Mouse (Mus musculus) hindbrain, postnatal 0 days (tissue): ENCODE data around the gene Pygb. TPM values are rescaled to one million over a fixed set of nuclear protein-coding genes. Genes with fewer than 3 reads are reported as not detected.

ENCODE experiments used
- ATAC-seq: fragments of 200-750 bp; cut with Nextera tagmentation; 2 replicates; pipeline ENCODE4 v1.8.0; 2017; ENCODE audit warnings: mild to moderate bottlenecking, moderate TSS enrichment, moderate library complexity
- DNase-seq: peaks from one replicate; pipeline ENCODE4 v3.0.0-alpha.2; 2015; ENCODE audit warnings: low spot score
- H3K27ac ChIP-seq: fragments of 300-500 bp; sonication (generic); 2 replicates; pipeline ENCODE4 v1.5.1; 2014; ENCODE audit warnings: mild to moderate bottlenecking
- H3K27me3 ChIP-seq: fragments of 300-500 bp; sonication (generic); 2 replicates; pipeline ENCODE4 v1.6.1; 2014; ENCODE audit warnings: low read length, mixed read lengths; ENCODE audit not compliant: insufficient read depth
- H3K36me3 ChIP-seq: fragments of 300-500 bp; sonication (generic); 2 replicates; pipeline ENCODE4 v1.6.1; 2014; ENCODE audit warnings: low read length, mixed read lengths; ENCODE audit not compliant: insufficient read depth
- H3K4me1 ChIP-seq: fragments of 300-500 bp; sonication (generic); 2 replicates; pipeline ENCODE4 v1.6.1; 2014; ENCODE audit warnings: antibody characterized with exemption, low read length, mixed read lengths; ENCODE audit not compliant: insufficient read depth
- H3K4me2 ChIP-seq: fragments of 300-500 bp; sonication (generic); 2 replicates; pipeline ENCODE4 v1.6.1; 2014; ENCODE audit warnings: low read depth, mild to moderate bottlenecking, low read length, moderate library complexity, mixed read lengths
- H3K4me3 ChIP-seq: fragments of 300-500 bp; sonication (generic); 2 replicates; pipeline ENCODE4 v1.5.1; 2014; ENCODE audit warnings: low read length
- H3K9ac ChIP-seq: fragments of 300-500 bp; sonication (generic); replicated peaks from 2 replicates; pipeline ENCODE4 v1.6.1; 2014; ENCODE audit warnings: mild to moderate bottlenecking, low read length, moderate library complexity, mixed read lengths
- H3K9me3 ChIP-seq: fragments of 300-500 bp; sonication (generic); 2 replicates; pipeline ENCODE4 v1.6.1; 2016; ENCODE audit warnings: low read length, mixed read lengths
- CTCF ChIP-seq: IDR thresholded peaks from 2 replicates; pipeline ENCODE4 v1.5.1; 2016; ENCODE audit warnings: antibody characterized with exemption, control low read depth, low read depth
- WGBS: fragments of 180-500 bp; shearing (Covaris S2); extraction: QIAGEN DNeasy Blood & Tissue Kit; methylation state at CpG from one replicate; pipeline ENCODE4 v1.1.7; 2014; 5-methylcytosine and 5-hydroxymethylcytosine counted together
- polyA plus RNA-seq: library from polyadenylated mRNA; unstranded; fragments of >200 nt; fragmentation: Nextera tagmentation; extraction: Ambion mirVana; gene quantifications from 2 replicates; pipeline ENCODE4 v1.2.1, GENCODE M21; 2015
- total RNA-seq: library from RNA; depleted of rRNA; stranded (reverse); fragments of >200 nt; gene quantifications from 2 replicates; pipeline ENCODE4 v1.2.3, GENCODE M21; 2014

The Pygb gene
- total and polyA plus RNA-seq, 2 experiments from 2014 or later: 160 to 317 TPM

- H3K27me3 ChIP-seq: peaks cover 10% of the 10 kb centered on the region; the same call in 1 of the 2 replicates
- peaks cover 8% of the 10 kb centered on the region for H3K4me1 ChIP-seq
- ATAC-seq (peak; percentile 83), DNase-seq (peak; percentile 65)
- H3K4me3 ChIP-seq: peak overlapping the region; percentile 67
- peaks cover 14% of the 10 kb centered on the region; the same call in 1 of the 2 replicates for H3K36me3 ChIP-seq
- peak overlapping the region; percentile 94 for H3K4me2 ChIP-seq
- no peak for TF ChIP-seq CTCF
- no peaks in the 10 kb centered on the region for H3K9me3 ChIP-seq
- WGBS: under 1% methylated on average over 24 of the region's 24 CpGs
- H3K9ac ChIP-seq: peak overlapping the region; percentile 73
- H3K27ac ChIP-seq: peak overlapping the region; percentile 86
These were observed 37.3 kb upstream of the Pygb start for GRCm38 (mm10) chr2:150749283-150749682.

GRCm38 (mm10) chr2:150750129-150750979 is 36.2 kb upstream of the Pygb start:
- DNase-seq (peak; percentile 14), ATAC-seq (peak; percentile 25; the same call in 1 of the 2 replicates)
- peak; percentile 62 for TF ChIP-seq CTCF
- Histone ChIP-seq H3K9me3 (no peaks in the 10 kb centered on the region), H3K4me1 (peaks cover 8% of the 10 kb centered on the region), H3K36me3 (peaks cover 14% of the 10 kb centered on the region; the same call in 1 of the 2 replicates), H3K4me2 (peak overlapping the region; percentile 94), H3K27ac (no peak overlapping the region), H3K27me3 (0 out of 2 replicates have a peak, but pooled peaks cover 10% of the 10 kb centered on the region), H3K4me3 (peak overlapping the region; percentile 67), H3K9ac (peak overlapping the region; percentile 73; the same call in 1 of the 2 replicates)
- 68% methylated on average over 13 of the region's 13 CpGs for WGBS

- Histone ChIP-seq H3K9ac (no peak overlapping the region), H3K4me2 (no peak overlapping the region), H3K4me1 (peaks cover 2% of the 10 kb centered on the region), H3K9me3 (no peaks in the 10 kb centered on the region), H3K27ac (no peak overlapping the region), H3K27me3 (no peaks in the 10 kb centered on the region), H3K4me3 (no peak overlapping the region), H3K36me3 (peaks cover 46% of the 10 kb centered on the region)
- ATAC-seq: no peak
- no peak for DNase-seq
- WGBS: 91% methylated on average over 3 of the region's 3 CpGs
- TF ChIP-seq CTCF: no peak
These were observed 31.5 kb upstream of the Pygb start for GRCm38 (mm10) chr2:150755016-150755415.

GRCm38 (mm10) chr2:150761476-150761875 is 25.1 kb upstream of the Pygb start:
- Histone ChIP-seq H3K27me3 (no peaks in the 10 kb centered on the region), H3K9me3 (no peaks in the 10 kb centered on the region), H3K4me3 (no peak overlapping the region), H3K36me3 (peaks cover 42% of the 10 kb centered on the region), H3K4me2 (no peak overlapping the region), H3K9ac (no peak overlapping the region), H3K27ac (no peak overlapping the region), H3K4me1 (0 out of 2 replicates have a peak, but pooled peaks cover 4% of the 10 kb centered on the region)
- no peak for DNase-seq
- 81% methylated on average over 7 of the region's 7 CpGs for WGBS
- peak; percentile 30; the same call in 1 of the 2 replicates for TF ChIP-seq CTCF
- no peak for ATAC-seq

- no peak overlapping the region for H3K4me2 ChIP-seq
- peak; percentile 79 for DNase-seq
- 35% methylated on average over 2 of the region's 2 CpGs for WGBS
- H3K27me3 ChIP-seq: no peaks in the 10 kb centered on the region
- peak; percentile 90 for ATAC-seq
- H3K9ac ChIP-seq: no peak overlapping the region
- no peak overlapping the region for H3K4me3 ChIP-seq
- H3K9me3 ChIP-seq: no peaks in the 10 kb centered on the region
- H3K36me3 ChIP-seq: peaks cover 27% of the 10 kb centered on the region
- TF ChIP-seq CTCF: no peak
- 0 out of 2 replicates have a peak, but pooled peaks cover 6% of the 10 kb centered on the region for H3K4me1 ChIP-seq
- H3K27ac ChIP-seq: peak overlapping the region; percentile 74
These were observed 20.9 kb upstream of the Pygb start for GRCm38 (mm10) chr2:150765619-150766018.

GRCm38 (mm10) chr2:150766083-150766862 is 20.3 kb upstream of the Pygb start:
- 0 out of 2 replicates have a peak, but pooled peaks cover 9% of the 10 kb centered on the region for H3K4me1 ChIP-seq
- 81% methylated on average over 4 of the region's 4 CpGs for WGBS
- no peak overlapping the region for H3K4me3 ChIP-seq
- no peaks in the 10 kb centered on the region for H3K27me3 ChIP-seq
- H3K36me3 ChIP-seq: peaks cover 25% of the 10 kb centered on the region
- peak overlapping the region; percentile 61 for H3K27ac ChIP-seq
- H3K4me2 ChIP-seq: no peak overlapping the region
- no peaks in the 10 kb centered on the region for H3K9me3 ChIP-seq
- TF ChIP-seq CTCF: no peak
- DNase-seq: no peak
- no peak for ATAC-seq
- H3K9ac ChIP-seq: no peak overlapping the region
